Mouse (Mus musculus) limb, embryonic 14.5 days (tissue): ENCODE measurements around the gene Gm20388. TPM values are rescaled to one million over a fixed set of nuclear protein-coding genes. Genes with fewer than 3 reads are reported as not detected.
A peak's percentile ranks its signal among the peaks of the same experiment; 100 is the strongest.

Source experiments
- ATAC-seq: fragments of 200-750 bp; cut with Nextera tagmentation; 2 replicates; pipeline ENCODE4 v1.8.0; 2017; ENCODE audit warnings: low read depth, moderate number of reproducible peaks, moderate TSS enrichment; ENCODE audit not compliant: low FRiP score
- DNase-seq: peaks from one replicate; pipeline ENCODE4 v3.0.0-alpha.2; 2015; ENCODE audit warnings: low spot score
- H3K27ac ChIP-seq: fragments of 300-500 bp; sonication (generic); replicated peaks from 2 replicates; pipeline ENCODE4 v1.5.1; 2014; ENCODE audit warnings: low read depth, mild to moderate bottlenecking, low read length, moderate library complexity, mixed read lengths
- H3K27me3 ChIP-seq: fragments of 300-500 bp; sonication (generic); 2 replicates; pipeline ENCODE4 v1.6.1; 2014; ENCODE audit warnings: low read length, mixed read lengths; ENCODE audit not compliant: control insufficient read depth, insufficient read depth
- H3K36me3 ChIP-seq: fragments of 300-500 bp; sonication (generic); 2 replicates; pipeline ENCODE4 v1.6.1; 2014; ENCODE audit warnings: mild to moderate bottlenecking, low read length, moderate library complexity, mixed read lengths; ENCODE audit not compliant: control insufficient read depth, insufficient read depth
- H3K4me1 ChIP-seq: fragments of 300-500 bp; sonication (generic); 2 replicates; pipeline ENCODE4 v1.6.1; 2014; ENCODE audit warnings: antibody characterized with exemption, low read length, mixed read lengths; ENCODE audit not compliant: control insufficient read depth, insufficient read depth
- H3K4me2 ChIP-seq: fragments of 300-500 bp; sonication (generic); replicated peaks from 2 replicates; pipeline ENCODE4 v1.6.1; 2014; ENCODE audit warnings: low read depth, mild to moderate bottlenecking, low read length, moderate library complexity; ENCODE audit not compliant: severe bottlenecking
- H3K4me3 ChIP-seq: fragments of 300-500 bp; sonication (generic); replicated peaks from 2 replicates; pipeline ENCODE4 v1.5.1; 2014; ENCODE audit warnings: low read length
- H3K9ac ChIP-seq: fragments of 300-500 bp; sonication (generic); 2 replicates; pipeline ENCODE4 v1.6.1; 2014; ENCODE audit warnings: mild to moderate bottlenecking, low read depth, low read length, moderate library complexity; ENCODE audit not compliant: severe bottlenecking
- H3K9me3 ChIP-seq: fragments of 300-500 bp; sonication (generic); 2 replicates; pipeline ENCODE4 v1.6.1; 2016; ENCODE audit warnings: low read length; ENCODE audit not compliant: control insufficient read depth
- POLR2A ChIP-seq: fragments of 200-500 bp; IDR thresholded peaks from 2 replicates; pipeline ENCODE4 v1.8.0; 2012; ENCODE audit warnings: inconsistent platforms, mild to moderate bottlenecking, moderate library complexity, borderline replicate concordance; ENCODE audit not compliant: insufficient read depth, insufficient read length; ENCODE audit errors: extremely low read depth
- WGBS: fragments of 180-500 bp; shearing (Covaris S2); extraction: QIAGEN DNeasy Blood & Tissue Kit; methylation state at CpG from one replicate; pipeline ENCODE4 v1.1.7; 2014; 5-methylcytosine and 5-hydroxymethylcytosine counted together
- polyA plus RNA-seq, 2 experiments: library from polyadenylated mRNA; depleted of rRNA in 1 of 2; stranded (reverse) in 1 of 2; unstranded in 1 of 2; fragments of >200 nt; fragmentation: Nextera tagmentation in 1 of 2; extraction: Ambion mirVana in 1 of 2; gene quantifications; 2 replicates each; pipeline versions ENCODE4 v1.2.1 to v1.2.3; 2012 to 2014

Gm20388 gene
- polyA plus RNA-seq, 2 experiments: 1.9 to 49.9 TPM

- no peak overlapping the region for H3K4me3 ChIP-seq
- no peak overlapping the region for H3K27ac ChIP-seq
- 63% methylated on average over 9 of the region's 9 CpGs for WGBS
- no peaks in the 10 kb centered on the region for H3K36me3 ChIP-seq
- no peak overlapping the region for H3K4me2 ChIP-seq
- DNase-seq (no peak), ATAC-seq (no peak)
- no peaks in the 10 kb centered on the region for H3K9me3 ChIP-seq
- no peak overlapping the region for H3K9ac ChIP-seq
- H3K27me3 ChIP-seq: peaks cover 22% of the 10 kb centered on the region
- TF ChIP-seq POLR2A: no peak
- peaks cover 9% of the 10 kb centered on the region; the same call in 1 of the 2 replicates for H3K4me1 ChIP-seq
These were observed 3202.3 kb downstream of the Gm20388 start for GRCm38 (mm10) chr8:123112892-123113291.

- no peak for TF ChIP-seq POLR2A
- Histone ChIP-seq H3K27me3 (peaks cover 31% of the 10 kb centered on the region), H3K27ac (no peak overlapping the region), H3K9me3 (no peaks in the 10 kb centered on the region), H3K36me3 (no peaks in the 10 kb centered on the region), H3K9ac (peak overlapping the region; percentile 3; the same call in 1 of the 2 replicates), H3K4me2 (no peak overlapping the region), H3K4me1 (peaks cover 9% of the 10 kb centered on the region; the same call in 1 of the 2 replicates), H3K4me3 (no peak overlapping the region)
- WGBS: 60% methylated on average over 2 of the region's 2 CpGs
- ATAC-seq: no peak
- DNase-seq: peak; percentile 17
These were observed 3203.3 kb downstream of the Gm20388 start for GRCm38 (mm10) chr8:123113908-123114469.

DNA sequence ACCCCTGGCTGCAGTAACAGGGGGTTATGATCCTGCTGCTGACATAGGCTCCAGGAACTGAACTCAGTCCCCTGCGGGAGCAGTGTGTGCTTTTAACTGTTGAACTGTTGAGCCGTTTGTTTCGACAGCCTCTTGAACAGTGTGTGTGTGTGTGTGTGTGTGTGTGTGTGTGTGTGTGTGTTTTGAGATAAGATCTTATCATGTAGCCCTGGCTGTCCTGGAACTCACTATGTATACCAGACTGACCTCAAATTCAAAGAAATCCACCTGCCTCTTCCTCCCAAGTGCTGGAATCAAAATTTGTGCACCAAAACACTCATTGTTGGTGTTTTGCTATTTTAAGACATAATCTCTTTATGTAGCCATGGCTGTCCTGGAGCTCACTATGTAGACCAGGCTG, 3204.0 kb downstream of the Gm20388 start:
- no peak overlapping the region for H3K4me3 ChIP-seq
- no peak overlapping the region for H3K4me2 ChIP-seq
- H3K27me3 ChIP-seq: peaks cover 34% of the 10 kb centered on the region
- peaks cover 9% of the 10 kb centered on the region; the same call in 1 of the 2 replicates for H3K4me1 ChIP-seq
- WGBS: 66% methylated on average over 3 of the region's 3 CpGs
- H3K36me3 ChIP-seq: no peaks in the 10 kb centered on the region
- H3K27ac ChIP-seq: no peak overlapping the region
- no peak for DNase-seq
- no peak for TF ChIP-seq POLR2A
- H3K9ac ChIP-seq: no peak overlapping the region
- H3K9me3 ChIP-seq: no peaks in the 10 kb centered on the region
- ATAC-seq: no peak

DNA sequence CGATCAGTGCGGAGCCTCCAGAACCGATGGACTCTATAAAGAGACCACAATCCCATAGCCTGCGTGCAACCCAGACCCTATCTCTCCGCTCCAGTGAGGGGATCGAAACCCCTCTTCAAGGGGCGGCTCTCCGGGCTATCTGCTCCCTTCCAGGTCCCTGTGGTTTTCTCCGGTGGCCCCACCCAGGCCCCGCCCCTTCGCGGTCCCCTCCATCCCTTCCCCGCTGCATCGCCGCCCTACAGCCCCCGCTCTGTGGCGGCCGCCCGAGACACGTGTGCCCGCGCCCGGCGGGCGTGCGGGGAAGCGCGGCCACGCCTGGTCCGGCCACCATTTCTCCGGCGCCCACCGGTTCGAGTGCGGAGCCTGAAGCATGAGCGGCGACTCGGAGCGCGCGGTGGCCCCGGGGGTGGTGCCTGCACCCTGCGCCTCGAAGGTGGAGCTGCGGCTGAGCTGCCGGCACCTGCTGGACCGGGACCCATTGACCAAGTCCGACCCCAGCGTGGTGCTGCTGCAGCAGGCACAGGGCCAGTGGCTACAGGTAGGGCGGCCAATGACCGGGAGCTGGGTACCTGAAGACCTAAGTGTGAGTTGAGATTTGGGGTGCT, 3206.6 kb downstream of the Gm20388 start, which contains the start of gene Cpne7:
Gene Cpne7 (plus strand): TSS at position 248 of the 605 bp plus-strand sequence.
- 2% methylated on average over 34 of the region's 51 CpGs for WGBS
- ATAC-seq (peak; percentile 35; the same call in 1 of the 2 replicates), DNase-seq (no peak)
- no peak for TF ChIP-seq POLR2A
- H3K27ac ChIP-seq: no peak within 1 kb of the TSS
- H3K4me3 ChIP-seq: peak within 1 kb of the TSS; percentile 44
- peak within 1 kb of the TSS; percentile 41 for H3K9ac ChIP-seq
- no peaks in the 10 kb centered on the region for H3K9me3 ChIP-seq
- peaks cover 34% of the 10 kb centered on the region for H3K27me3 ChIP-seq
- H3K4me2 ChIP-seq: peak within 1 kb of the TSS; percentile 77
- H3K36me3 ChIP-seq: no peaks in the 10 kb centered on the region
- peaks cover 9% of the 10 kb centered on the region; the same call in 1 of the 2 replicates for H3K4me1 ChIP-seq

GRCm38 (mm10) chr8:123117744-123118143, 3207.1 kb downstream of the Gm20388 start:
- H3K4me1 ChIP-seq: peaks cover 9% of the 10 kb centered on the region; the same call in 1 of the 2 replicates
- DNase-seq: no peak

More at GRCm38 (mm10) chr8:123117744-123118143, 3207.1 kb downstream of the Gm20388 start:
- Histone ChIP-seq H3K36me3 (no peaks in the 10 kb centered on the region), H3K4me3 (peak overlapping the region; percentile 44), H3K27me3 (peaks cover 34% of the 10 kb centered on the region), H3K9ac (0 out of 2 replicates have a peak overlapping the region, but pooled peaks have one; percentile 41), H3K27ac (no peak overlapping the region), H3K9me3 (no peaks in the 10 kb centered on the region), H3K4me2 (peak overlapping the region; percentile 77)
- no peak for TF ChIP-seq POLR2A
- WGBS: 2% methylated on average over 17 of the region's 17 CpGs
- no peak for ATAC-seq
